8 mouse cellular contexts compared by ENCODE assay signal in genomic region chr2:91650360-91650995, GRCm38 (mm10). TPM values are rescaled to one million over a fixed set of nuclear protein-coding genes. Genes with fewer than 3 reads are reported as not detected.
A peak's percentile ranks its signal among the peaks of the same experiment; 100 is the strongest.
DNase-seq lines count a peak whose midpoint lies in the region; ATAC-seq and TF ChIP-seq lines count a peak whose summit lies in the region.

No protein-coding gene starts in this region.

- no peaks in the 10 kb centered on the region for H3K9me3 ChIP-seq in hindbrain, embryonic 10.5 days
- H3K9me3 ChIP-seq in midbrain, embryonic 11.5 days (ENCODE audit: control insufficient read depth, low read length): no peaks in the 10 kb centered on the region

- 4% methylated on average over 16 of the region's 16 CpGs for WGBS in kidney, adult 2 months
- WGBS in hindbrain, embryonic 10.5 days: 21% methylated on average over 16 of the region's 16 CpGs
- 18% methylated on average over 16 of the region's 16 CpGs for WGBS in midbrain, embryonic 11.5 days

- H3K36me3 ChIP-seq in kidney, adult 2 months (ENCODE audit: control insufficient read depth, insufficient read depth, low read length): no peaks in the 10 kb centered on the region
- H3K36me3 ChIP-seq in hindbrain, embryonic 10.5 days: peaks cover 53% of the 10 kb centered on the region
- H3K36me3 ChIP-seq in midbrain, embryonic 11.5 days (ENCODE audit: control insufficient read depth, insufficient read depth, low read length): peaks cover 22% of the 10 kb centered on the region; the same call in 1 of the 2 replicates

- H3K4me3 ChIP-seq in kidney, adult 2 months (ENCODE audit: insufficient read depth, low read depth, low read length): peak overlapping the region; percentile 68
- peak overlapping the region; percentile 72 for H3K4me3 ChIP-seq in bone marrow macrophage, adult 2 months (ENCODE audit: insufficient read depth, low read length)
- peak overlapping the region; percentile 99 for H3K4me3 ChIP-seq in hindbrain, embryonic 10.5 days
- peak overlapping the region; percentile 84 for H3K4me3 ChIP-seq in midbrain, embryonic 11.5 days (ENCODE audit: low read depth, low read length)

- TF ChIP-seq POLR2A in kidney, adult 2 months (IDR thresholded peaks at IDR 0.05; ENCODE audit: low read depth, low read length): no peak
- no peak for TF ChIP-seq POLR2A in bone marrow macrophage, adult 2 months (IDR thresholded peaks at IDR 0.05; ENCODE audit: borderline replicate concordance, low read depth, low read length)

- peak overlapping the region; percentile 71 for H3K4me2 ChIP-seq in midbrain, embryonic 11.5 days

- H3K27me3 ChIP-seq in kidney, adult 2 months (replicated peaks; ENCODE audit: control insufficient read depth, insufficient read depth, low read length): no peaks in the 10 kb centered on the region
- H3K27me3 ChIP-seq in hindbrain, embryonic 10.5 days (ENCODE audit: insufficient read depth, poor library complexity, severe bottlenecking): no peaks in the 10 kb centered on the region
- no peaks in the 10 kb centered on the region for H3K27me3 ChIP-seq in midbrain, embryonic 11.5 days (ENCODE audit: control insufficient read depth, insufficient read depth, low read length)

- DNase-seq in kidney, adult 2 months: peak; percentile 54
- DNase-seq in kidney, adult 8-10 months: no peak
- no peak for DNase-seq in hindbrain, embryonic 10.5 days (ENCODE audit: low spot score)
- DNase-seq in midbrain, embryonic 11.5 days (ENCODE audit: low spot score, missing footprints): no peak
- no peak for DNase-seq in layer of hippocampus, postnatal 36 days
- DNase-seq in MN1 (ENCODE audit: low spot score): no peak
- no peak for DNase-seq in spleen, adult 18-20 months

- peak overlapping the region; percentile 64 for H3K27ac ChIP-seq in kidney, adult 2 months (ENCODE audit: insufficient read depth, low read depth, low read length)
- H3K27ac ChIP-seq in bone marrow macrophage, adult 2 months (ENCODE audit: insufficient read depth, low read depth, low read length): peak overlapping the region; percentile 69
- H3K27ac ChIP-seq in hindbrain, embryonic 10.5 days: peak overlapping the region; percentile 95
- H3K27ac ChIP-seq in midbrain, embryonic 11.5 days (ENCODE audit: low read depth, low read length): 0 out of 2 replicates have a peak overlapping the region, but pooled peaks have one; percentile 15

- no peaks in the 10 kb centered on the region for H3K4me1 ChIP-seq in kidney, adult 2 months (ENCODE audit: control insufficient read depth, insufficient read depth, low read length)
- peaks cover 4% of the 10 kb centered on the region; the same call in 1 of the 2 replicates for H3K4me1 ChIP-seq in bone marrow macrophage, adult 2 months (ENCODE audit: control insufficient read depth, insufficient read depth, low read length)
- H3K4me1 ChIP-seq in hindbrain, embryonic 10.5 days (replicated peaks): peaks cover 25% of the 10 kb centered on the region
- H3K4me1 ChIP-seq in midbrain, embryonic 11.5 days (ENCODE audit: control insufficient read depth, insufficient read depth, low read length): peaks cover 19% of the 10 kb centered on the region

- ATAC-seq in midbrain, embryonic 11.5 days (ENCODE audit: low FRiP score): peak; percentile 69

- no peak for TF ChIP-seq CTCF in kidney, adult 2 months (conservative IDR thresholded peaks at IDR 0.05; ENCODE audit: insufficient read depth, insufficient read length, low read depth, low read length)
- TF ChIP-seq CTCF in bone marrow macrophage, adult 2 months (IDR thresholded peaks at IDR 0.05; ENCODE audit: low read depth, low read length): no peak

- peak overlapping the region; percentile 69 for H3K9ac ChIP-seq in midbrain, embryonic 11.5 days (ENCODE audit: low read length)

RNA-seq across cellular contexts. Expression of gene Arhgap1, which starts 0.8 kb away (rescaled TPM):
- polyA plus RNA-seq in kidney, adult 2 months (2012; rRNA removed): 90.2 and 91.6 TPM in 2 replicates
- polyA plus RNA-seq in bone marrow macrophage, adult 2 months (2012; ENCODE audit: insufficient read depth, insufficient read length, missing spikeins): 66.6 and 88.4 TPM in 2 replicates
- polyA plus RNA-seq in hindbrain, embryonic 10.5 days (2016; fragmentation: Nextera tagmentation; extraction: Ambion mirVana): 78.8 and 96.3 TPM in 2 replicates
- polyA plus RNA-seq in midbrain, embryonic 11.5 days (2014; fragmentation: Nextera tagmentation; extraction: Ambion mirVana): 69.7 and 75.8 TPM in 2 replicates
- 10 to 100 TPM; 55.7 to 65.1 TPM for total RNA-seq in layer of hippocampus, postnatal 36 days (2021)

RNA-seq across cellular contexts. Expression of gene Zfp408, which starts 0.9 kb away (rescaled TPM):
- polyA plus RNA-seq in kidney, adult 2 months (2012; rRNA removed): 8.4 and 10.0 TPM in 2 replicates
- 12.5 and 17.5 TPM in 2 replicates for polyA plus RNA-seq in bone marrow macrophage, adult 2 months (2012; ENCODE audit: insufficient read depth, insufficient read length, missing spikeins)
- 11.8 and 13.4 TPM in 2 replicates for polyA plus RNA-seq in hindbrain, embryonic 10.5 days (2016; fragmentation: Nextera tagmentation; extraction: Ambion mirVana)
- 6.3 and 7.5 TPM in 2 replicates for polyA plus RNA-seq in midbrain, embryonic 11.5 days (2014; fragmentation: Nextera tagmentation; extraction: Ambion mirVana)
- 10 to 100 TPM; 10.8 to 10.9 TPM for total RNA-seq in layer of hippocampus, postnatal 36 days (2021)

RNA-seq across cellular contexts. Expression of gene F2, which starts 14.3 kb away (rescaled TPM):
- 0.06 and 0.18 TPM in 2 replicates for polyA plus RNA-seq in kidney, adult 2 months (2012; rRNA removed)
- not detected in 2 replicates for polyA plus RNA-seq in bone marrow macrophage, adult 2 months (2012; ENCODE audit: insufficient read depth, insufficient read length, missing spikeins)
- 0.20 TPM in 1 of 2 replicates, not detected in the other for polyA plus RNA-seq in hindbrain, embryonic 10.5 days (2016; fragmentation: Nextera tagmentation; extraction: Ambion mirVana)
- 0.07 TPM in 1 of 2 replicates, not detected in the other for polyA plus RNA-seq in midbrain, embryonic 11.5 days (2014; fragmentation: Nextera tagmentation; extraction: Ambion mirVana)
- under 1 TPM in 1 of 2 experiments, not detected in 1; 0.18 TPM for total RNA-seq in layer of hippocampus, postnatal 36 days (2021)

RNA-seq across cellular contexts. Expression of gene Atg13, which starts 59.9 kb away (rescaled TPM):
- polyA plus RNA-seq in kidney, adult 2 months (2012; rRNA removed): 32.5 and 34.2 TPM in 2 replicates
- polyA plus RNA-seq in bone marrow macrophage, adult 2 months (2012; ENCODE audit: insufficient read depth, insufficient read length, missing spikeins): 28.8 and 35.7 TPM in 2 replicates
- 24.0 and 31.0 TPM in 2 replicates for polyA plus RNA-seq in hindbrain, embryonic 10.5 days (2016; fragmentation: Nextera tagmentation; extraction: Ambion mirVana)
- 32.5 and 34.0 TPM in 2 replicates for polyA plus RNA-seq in midbrain, embryonic 11.5 days (2014; fragmentation: Nextera tagmentation; extraction: Ambion mirVana)
- 10 to 100 TPM; 74.0 to 74.4 TPM for total RNA-seq in layer of hippocampus, postnatal 36 days (2021)

Comparison
In these comparisons a context has a peak if more than half of its experiments do, and no peak if none do; other contexts are left out.
1. H3K27ac ChIP-seq: peak in every context shown above with its lines; median percentile 95 in hindbrain, embryonic 10.5 days; 69 in bone marrow macrophage, adult 2 months; 64 in kidney, adult 2 months; 15 in midbrain, embryonic 11.5 days.